Mouse (Mus musculus) ES-E14 (cell line): ENCODE results near the gene Hmgb4. TPM values are rescaled to one million over a fixed set of nuclear protein-coding genes. Genes with fewer than 3 reads are reported as not detected.

Experiments
- DNase-seq: peaks from one replicate; pipeline ENCODE4 v3.0.0-alpha.2; 2013; ENCODE audit warnings: low read depth, low spot score
- H3K27ac ChIP-seq: 2 replicates; pipeline ENCODE4 v1.5.1; 2012; ENCODE audit warnings: low read depth, mild to moderate bottlenecking, low read length, moderate library complexity, mixed read lengths; ENCODE audit not compliant: poor library complexity, insufficient read depth, severe bottlenecking
- H3K36me3 ChIP-seq: 2 replicates; pipeline ENCODE4 v1.6.1; 2012; ENCODE audit warnings: mild to moderate bottlenecking, low read length, moderate library complexity, mixed read lengths; ENCODE audit not compliant: control insufficient read depth, poor library complexity, insufficient read depth, severe bottlenecking
- H3K4me1 ChIP-seq, 2 experiments: fragments of 150-350 bp in 1 of 2; sonication (generic) in 1 of 2; 2 replicates each; pipeline ENCODE4 v1.6.1; 2012; ENCODE audit warnings: low read length in 2 of 2, mild to moderate bottlenecking in 1 of 2, mixed read lengths in 1 of 2; ENCODE audit not compliant: control insufficient read depth in 2 of 2, insufficient read depth in 2 of 2, poor library complexity in 1 of 2
- H3K4me3 ChIP-seq, 2 experiments: fragments of 150-350 bp in 1 of 2; sonication (generic) in 1 of 2; 2 replicates each; pipeline ENCODE4 v1.5.1; 2012; ENCODE audit warnings: low read length in 2 of 2, low read depth in 1 of 2, mild to moderate bottlenecking in 1 of 2, mixed read lengths in 1 of 2; ENCODE audit not compliant: insufficient read depth in 1 of 2, poor library complexity in 1 of 2, severe bottlenecking in 1 of 2
- H3K9ac ChIP-seq: 2 replicates; pipeline ENCODE4 v1.6.1; 2012; ENCODE audit warnings: low read depth, mild to moderate bottlenecking, low read length, mixed read lengths; ENCODE audit not compliant: poor library complexity, insufficient read depth, severe bottlenecking
- H3K9me3 ChIP-seq: fragments of 150-350 bp; sonication (generic); 2 replicates; pipeline ENCODE4 v1.6.1; 2012; ENCODE audit warnings: low read depth, mild to moderate bottlenecking, low read length; ENCODE audit not compliant: control insufficient read depth, insufficient read depth
- CHD2 ChIP-seq: IDR thresholded peaks from 2 replicates; pipeline ENCODE4 v1.6.1; 2014; ENCODE audit warnings: mild to moderate bottlenecking, low read depth, low read length, inconsistent platforms
- HCFC1 ChIP-seq: IDR thresholded peaks from 2 replicates; pipeline ENCODE4 v1.6.1; 2012; ENCODE audit warnings: low read length, inconsistent platforms, borderline replicate concordance; ENCODE audit not compliant: insufficient read depth
- MAFK ChIP-seq: IDR thresholded peaks from 2 replicates; pipeline ENCODE4 v1.6.1; 2014; ENCODE audit warnings: mild to moderate bottlenecking, low read depth, low read length, inconsistent platforms; ENCODE audit not compliant: insufficient read depth
- ZC3H11A ChIP-seq: IDR thresholded peaks from 2 replicates; pipeline ENCODE4 v1.6.1; 2012; ENCODE audit warnings: low read depth, mild to moderate bottlenecking, inconsistent platforms, low read length, borderline replicate concordance
- ZNF384 ChIP-seq: IDR thresholded peaks from 2 replicates; pipeline ENCODE4 v1.6.1; 2012; ENCODE audit warnings: low read depth, low read length, inconsistent platforms
- in situ Hi-C, 2 experiments: fragments of 600-800 bp; cut with MboI; formaldehyde crosslinking; loops; one replicate each; pipeline ENCODE4 v1.15.1; 2025; ENCODE audit warnings: low sequenced_read_pairs in 2 of 2, inconsistent platforms in 1 of 2; ENCODE audit not compliant: unreplicated experiment in 2 of 2
- total RNA-seq: library from RNA; depleted of rRNA; stranded (reverse); fragments of 300-350 nt; gene quantifications from 2 replicates; pipeline ENCODE4 v1.2.3, GENCODE M21; 2012

The Hmgb4 gene
- total RNA-seq, 1 experiment: not detected

DNA sequence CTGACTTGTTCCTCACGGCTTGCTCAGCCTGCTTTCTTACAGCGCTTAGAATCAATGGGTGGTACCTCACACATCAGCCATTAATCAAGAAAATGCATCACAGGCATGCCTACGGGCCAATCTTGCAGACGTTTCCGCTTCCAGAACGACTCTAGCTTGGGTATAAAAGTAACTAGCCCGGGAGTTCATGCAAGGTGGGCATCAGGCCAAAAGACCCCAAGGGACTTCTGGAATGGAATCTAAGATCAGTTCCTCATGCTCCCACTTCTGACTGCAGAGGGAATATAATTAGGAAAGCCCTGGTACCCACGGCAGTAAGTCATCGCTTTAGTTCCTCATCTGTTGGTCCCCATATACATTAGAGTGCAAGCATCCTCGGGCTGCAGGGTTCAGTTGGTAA is 9.4 kb upstream of the Hmgb4 start:
- DNase-seq: no peak
- TF ChIP-seq HCFC1 (no peak), CHD2 (no peak), MAFK (no peak), ZC3H11A (no peak), ZNF384 (no peak)
- no peaks in the 10 kb centered on the region for H3K4me1 ChIP-seq
- H3K36me3 ChIP-seq: no peaks in the 10 kb centered on the region
- no peaks in the 10 kb centered on the region for H3K9me3 ChIP-seq
- H3K27ac ChIP-seq: no peak overlapping the region
- H3K4me3 ChIP-seq: no peak overlapping the region
- no peak overlapping the region for H3K9ac ChIP-seq
- in situ Hi-C loops: no loop called here

DNA sequence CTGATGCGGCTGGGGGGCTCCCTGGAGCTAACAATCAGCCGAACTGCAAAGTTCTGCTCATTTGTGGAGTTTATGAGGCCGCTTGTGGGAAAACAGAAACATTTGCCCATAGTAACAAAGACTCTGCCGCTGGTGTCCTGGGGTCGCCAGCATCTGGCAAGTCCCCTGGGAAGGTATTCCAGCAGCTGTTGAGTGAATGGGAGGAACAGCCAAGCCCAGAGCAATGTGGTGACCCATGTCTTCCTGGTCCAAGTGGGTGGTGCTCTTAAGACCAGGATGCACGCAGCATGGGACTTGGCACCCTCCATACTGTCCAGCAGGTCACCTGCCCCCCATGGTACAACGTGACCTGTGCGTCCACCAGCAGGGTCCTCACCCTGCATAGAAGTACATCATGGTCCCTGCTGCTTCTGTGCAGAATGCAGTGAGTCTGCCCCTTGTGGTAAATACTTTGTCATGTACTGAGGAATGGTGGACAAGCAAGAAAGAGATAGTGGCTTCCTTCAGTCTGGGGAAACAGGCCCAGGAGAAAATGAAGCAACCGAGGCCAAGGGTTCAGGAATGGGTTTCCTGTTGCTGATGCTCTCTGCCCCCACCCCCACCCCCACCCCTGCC is 8.6 kb upstream of the Hmgb4 start:
- no peaks in the 10 kb centered on the region for H3K9me3 ChIP-seq
- in situ Hi-C loops: no loop called here

DNA sequence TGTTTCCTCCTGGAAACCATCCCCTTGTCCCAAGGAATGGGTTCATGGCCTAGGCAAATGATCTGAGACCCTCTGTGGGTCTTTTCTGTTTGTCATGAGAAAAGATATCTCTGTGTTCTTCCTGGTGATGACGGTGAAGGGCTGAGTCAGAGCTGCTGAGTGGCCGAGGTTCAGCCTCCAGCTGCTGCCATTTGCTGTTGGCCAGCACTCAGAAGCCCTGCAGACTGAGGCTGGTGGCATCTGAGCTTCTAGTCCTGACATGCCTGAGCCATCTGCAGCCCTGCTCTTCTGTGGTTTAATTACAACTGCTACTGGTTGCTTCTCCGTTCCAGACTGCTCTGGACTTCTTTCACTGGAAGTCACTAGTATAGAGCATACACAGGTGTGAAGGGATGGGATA is 4.6 kb upstream of the Hmgb4 start:
- in situ Hi-C loops: no loop called here
- no peaks in the 10 kb centered on the region for H3K36me3 ChIP-seq
- no peak overlapping the region for H3K27ac ChIP-seq
- DNase-seq: no peak
- no peak for TF ChIP-seq HCFC1
- no peak for TF ChIP-seq ZC3H11A
- no peak for TF ChIP-seq CHD2
- TF ChIP-seq ZNF384: no peak
- no peak for TF ChIP-seq MAFK
- no peaks in the 10 kb centered on the region for H3K9me3 ChIP-seq
- H3K9ac ChIP-seq: no peak overlapping the region
- no peak overlapping the region for H3K4me3 ChIP-seq
- no peaks in the 10 kb centered on the region for H3K4me1 ChIP-seq

More for the DNA sequence above, 8.6 kb upstream of the Hmgb4 start:
- no peak overlapping the region for H3K4me3 ChIP-seq
- H3K4me1 ChIP-seq: no peaks in the 10 kb centered on the region
- no peak overlapping the region for H3K27ac ChIP-seq
- DNase-seq: no peak
- H3K9ac ChIP-seq: no peak overlapping the region
- TF ChIP-seq HCFC1 (no peak), ZNF384 (no peak), ZC3H11A (no peak), CHD2 (no peak), MAFK (no peak)
- H3K36me3 ChIP-seq: no peaks in the 10 kb centered on the region

DNA sequence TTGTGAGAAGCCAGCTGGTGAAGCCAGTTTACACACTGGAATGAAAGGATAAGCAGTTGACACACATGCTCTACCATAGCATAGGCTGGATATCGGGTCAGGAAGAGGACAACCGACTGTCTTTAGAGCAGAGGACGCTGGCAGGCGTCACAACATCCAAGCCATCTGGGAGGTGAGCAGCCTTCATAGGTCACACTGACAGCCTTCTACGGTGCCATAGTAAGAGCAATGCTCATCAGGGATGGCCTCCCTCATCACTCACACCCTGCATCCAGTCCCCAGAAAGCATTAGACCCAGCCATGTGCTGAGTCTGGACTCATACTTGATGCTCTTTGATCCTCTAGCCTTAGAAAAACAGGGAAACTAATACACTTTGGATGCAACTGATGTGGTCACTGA is 3.7 kb upstream of the Hmgb4 start:
- Histone ChIP-seq H3K9me3 (no peaks in the 10 kb centered on the region), H3K36me3 (no peaks in the 10 kb centered on the region), H3K27ac (no peak overlapping the region), H3K4me1 (no peaks in the 10 kb centered on the region), H3K4me3 (no peak overlapping the region), H3K9ac (no peak overlapping the region)
- no peak for DNase-seq
- in situ Hi-C loops: no loop called here
- no peak for TF ChIP-seq MAFK
- no peak for TF ChIP-seq HCFC1
- TF ChIP-seq ZC3H11A: no peak
- TF ChIP-seq ZNF384: no peak
- no peak for TF ChIP-seq CHD2

DNA sequence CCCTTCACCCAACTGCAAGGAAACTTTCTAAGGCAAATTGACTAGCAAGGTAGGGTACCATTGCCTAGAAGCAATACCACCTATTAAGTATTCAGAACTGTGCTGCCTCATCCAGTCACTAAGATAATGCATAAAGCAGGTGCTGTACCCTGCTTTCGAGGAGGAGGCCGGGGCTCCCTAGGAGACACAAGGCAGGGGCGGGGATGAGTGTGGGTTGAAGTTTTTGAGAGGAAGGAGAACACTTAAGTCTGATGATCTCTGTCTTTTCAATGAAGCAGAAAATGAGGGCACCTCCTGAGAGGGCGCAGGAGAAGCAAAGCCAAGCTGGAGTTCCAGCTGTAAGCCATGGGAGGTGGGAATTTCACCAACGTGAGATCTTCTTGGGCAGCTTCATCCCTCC is 1.5 kb downstream of the Hmgb4 start:
- no peak for DNase-seq
- in situ Hi-C loops: no loop called here
- H3K9ac ChIP-seq: no peak overlapping the region
- H3K4me3 ChIP-seq: no peak overlapping the region
- H3K9me3 ChIP-seq: no peaks in the 10 kb centered on the region
- H3K4me1 ChIP-seq: no peaks in the 10 kb centered on the region
- no peak overlapping the region for H3K27ac ChIP-seq
- TF ChIP-seq MAFK (no peak), CHD2 (no peak), HCFC1 (no peak), ZC3H11A (no peak), ZNF384 (no peak)
- H3K36me3 ChIP-seq: no peaks in the 10 kb centered on the region
